Mouse (Mus musculus) myocyte (in vitro differentiated cells): ENCODE measurements at regions not wholly inside any gene's neighbourhood (a gene's known extent, or its start where the extent isn't known, plus 50 kb on each side); places are given as distances from the start of the nearest gene placed in this dataset.

ENCODE experiments used
- H3K27me3 ChIP-seq: one replicate; pipeline ENCODE4 v1.6.1; 2011; ENCODE audit not compliant: control insufficient read depth, insufficient read depth, insufficient read length
- H3K36me3 ChIP-seq: one replicate; pipeline ENCODE4 v1.6.1; 2011; ENCODE audit not compliant: control insufficient read depth, insufficient read depth
- H3K4me2 ChIP-seq: one replicate; pipeline ENCODE4 v1.6.1; 2011; ENCODE audit warnings: low read depth, control low read depth
- H3K4me3 ChIP-seq: one replicate; pipeline ENCODE4 v1.5.1; 2011; ENCODE audit warnings: mild to moderate bottlenecking, control low read depth, moderate library complexity
- H3K79me2 ChIP-seq: one replicate; pipeline ENCODE4 v1.6.1; 2011; ENCODE audit not compliant: control insufficient read depth, insufficient read depth
- H3ac ChIP-seq: one replicate; pipeline ENCODE4 v1.6.1; 2011; ENCODE audit not compliant: control insufficient read depth, insufficient read length
- CEBPB ChIP-seq: IDR thresholded peaks from 2 replicates; pipeline ENCODE4 v1.6.1; 2011; ENCODE audit warnings: mild to moderate bottlenecking, moderate library complexity; ENCODE audit not compliant: poor library complexity, insufficient read depth, severe bottlenecking
- E2F4 ChIP-seq: IDR thresholded peaks from one replicate; pipeline ENCODE4 v1.6.1; 2011; ENCODE audit warnings: mild to moderate bottlenecking, control low read depth, moderate library complexity; ENCODE audit not compliant: insufficient read depth
- MAX ChIP-seq: IDR thresholded peaks from one replicate; pipeline ENCODE4 v1.6.1; 2011; ENCODE audit warnings: low read depth, mild to moderate bottlenecking, control low read depth
- MYOD1 ChIP-seq, 3 experiments: IDR thresholded peaks; one replicate each; pipeline ENCODE4 v1.6.1; 2011; ENCODE audit warnings: control low read depth in 2 of 3, low read depth in 2 of 3, mild to moderate bottlenecking in 2 of 3, moderate library complexity in 1 of 3; ENCODE audit not compliant: insufficient read length in 2 of 3, control insufficient read depth in 1 of 3
- MYOG ChIP-seq, 3 experiments: IDR thresholded peaks; one replicate each; pipeline ENCODE4 v1.6.1; 2011; ENCODE audit warnings: control low read depth in 2 of 3, low read depth in 2 of 3, mild to moderate bottlenecking in 2 of 3; ENCODE audit not compliant: insufficient read length in 2 of 3, control insufficient read depth in 1 of 3, insufficient read depth in 1 of 3
- POLR2A ChIP-seq: IDR thresholded peaks from one replicate; pipeline ENCODE4 v1.6.1; 2011; ENCODE audit warnings: low read depth, mild to moderate bottlenecking, control low read depth, moderate library complexity; ENCODE audit not compliant: insufficient read length
- POLR2AphosphoS2 ChIP-seq: IDR thresholded peaks from one replicate; pipeline ENCODE4 v1.6.1; 2011; ENCODE audit warnings: low read depth, control low read depth; ENCODE audit not compliant: insufficient read length
- REST ChIP-seq: IDR thresholded peaks from one replicate; pipeline ENCODE4 v1.6.1; 2011; ENCODE audit warnings: mild to moderate bottlenecking, control low read depth, moderate library complexity; ENCODE audit not compliant: insufficient read depth, insufficient read length
- SRF ChIP-seq: IDR thresholded peaks from one replicate; pipeline ENCODE4 v1.6.1; 2011; ENCODE audit warnings: low read depth; ENCODE audit not compliant: control insufficient read depth, insufficient read length
- TCF12 ChIP-seq: IDR thresholded peaks from one replicate; pipeline ENCODE4 v1.6.1; 2011; ENCODE audit warnings: mild to moderate bottlenecking, control low read depth; ENCODE audit not compliant: poor library complexity, insufficient read depth, severe bottlenecking
- TCF3 ChIP-seq: IDR thresholded peaks from one replicate; pipeline ENCODE4 v1.6.1; 2011; ENCODE audit warnings: low read depth, control low read depth; ENCODE audit not compliant: insufficient read length
- USF1 ChIP-seq: IDR thresholded peaks from one replicate; pipeline ENCODE4 v1.6.1; 2011; ENCODE audit warnings: low read depth, mild to moderate bottlenecking, control low read depth, moderate library complexity

DNA sequence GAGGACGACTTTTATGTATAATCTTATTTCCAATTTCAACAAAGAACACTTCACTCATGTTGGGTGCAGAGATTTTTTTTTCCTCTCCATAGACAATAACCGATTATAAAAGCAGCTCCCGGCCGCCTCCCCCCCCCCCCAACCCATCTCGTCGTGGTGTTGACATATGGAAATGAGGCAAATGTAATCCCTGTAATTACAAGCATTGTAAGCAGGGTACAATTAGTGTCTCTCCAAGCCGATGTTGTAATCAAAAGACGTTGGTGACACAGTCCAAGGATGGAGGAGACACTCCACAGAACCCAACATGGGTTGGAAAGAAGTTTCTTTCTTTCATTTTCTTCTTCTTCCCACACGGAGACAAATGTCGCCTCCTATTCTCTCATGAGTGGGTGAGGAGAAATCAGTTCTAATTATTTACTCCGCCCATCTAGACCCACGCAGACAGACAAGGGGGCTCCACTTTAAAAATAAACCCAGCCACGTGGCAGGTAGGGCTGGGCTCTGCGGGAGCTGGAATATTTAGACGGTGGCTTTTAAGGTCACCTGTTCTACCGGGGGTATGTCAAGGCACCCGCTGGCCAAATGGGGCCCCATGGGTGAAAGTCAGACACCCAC, 110.0 kb downstream of the Gm26897 start:
- Histone ChIP-seq H3ac (no peak overlapping the region), H3K4me3 (no peak overlapping the region), H3K79me2 (no peaks in the 10 kb centered on the region), H3K27me3 (peaks cover 53% of the 10 kb centered on the region), H3K4me2 (no peak overlapping the region), H3K36me3 (no peaks in the 10 kb centered on the region)
- TF ChIP-seq E2F4, result no peak
- no peak for TF ChIP-seq MYOG (IDR thresholded peaks at IDR 0.05; ENCODE audit: control insufficient read depth in 1 of 3, insufficient read depth in 1 of 3, insufficient read length in 2 of 3, low read depth in 2 of 3)
- TF ChIP-seq CEBPB, result no peak
- no peak for TF ChIP-seq POLR2A
- TF ChIP-seq POLR2AphosphoS2, result no peak
- TF ChIP-seq TCF3, result no peak
- TF ChIP-seq TCF12, result no peak
- no peak for TF ChIP-seq MYOD1 (IDR thresholded peaks at IDR 0.05; ENCODE audit: control insufficient read depth in 1 of 3, insufficient read length in 2 of 3, low read depth in 2 of 3)
- TF ChIP-seq USF1, result no peak
- no peak for TF ChIP-seq REST
- no peak for TF ChIP-seq SRF
- no peak for TF ChIP-seq MAX

DNA sequence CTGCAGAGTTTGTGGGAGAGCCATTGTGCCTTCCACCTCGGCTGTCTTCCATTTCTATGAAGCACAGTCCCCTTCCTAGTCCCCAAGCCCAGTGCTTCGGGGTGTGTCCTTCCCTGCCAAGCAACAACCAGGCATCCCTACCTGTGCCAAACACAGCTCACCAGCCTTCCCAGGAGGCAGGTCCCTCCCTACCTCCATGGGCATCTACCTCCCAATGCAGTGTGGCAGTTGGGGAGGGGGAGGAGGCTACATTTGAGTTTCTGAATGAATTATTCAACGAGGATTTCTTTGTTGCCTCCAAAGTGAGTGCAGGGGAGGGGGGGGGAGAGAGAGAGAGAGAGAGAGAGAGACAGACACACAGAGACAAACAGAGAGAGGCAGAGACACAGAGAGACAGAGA, 110.8 kb downstream of the Gm26897 start:
- Histone ChIP-seq H3K79me2 (no peaks in the 10 kb centered on the region), H3K4me3 (no peak overlapping the region), H3K36me3 (no peaks in the 10 kb centered on the region), H3K27me3 (peaks cover 46% of the 10 kb centered on the region), H3K4me2 (no peak overlapping the region), H3ac (no peak overlapping the region)
- no peak for TF ChIP-seq MAX
- TF ChIP-seq REST, result no peak
- TF ChIP-seq POLR2A, result no peak
- TF ChIP-seq MYOD1 (IDR thresholded peaks at IDR 0.05; ENCODE audit: control insufficient read depth in 1 of 3, insufficient read length in 2 of 3, low read depth in 2 of 3), result no peak
- no peak for TF ChIP-seq CEBPB
- no peak for TF ChIP-seq MYOG (IDR thresholded peaks at IDR 0.05; ENCODE audit: control insufficient read depth in 1 of 3, insufficient read depth in 1 of 3, insufficient read length in 2 of 3, low read depth in 2 of 3)
- no peak for TF ChIP-seq POLR2AphosphoS2
- no peak for TF ChIP-seq TCF12
- no peak for TF ChIP-seq TCF3
- no peak for TF ChIP-seq USF1
- no peak for TF ChIP-seq SRF
- TF ChIP-seq E2F4, result no peak

DNA sequence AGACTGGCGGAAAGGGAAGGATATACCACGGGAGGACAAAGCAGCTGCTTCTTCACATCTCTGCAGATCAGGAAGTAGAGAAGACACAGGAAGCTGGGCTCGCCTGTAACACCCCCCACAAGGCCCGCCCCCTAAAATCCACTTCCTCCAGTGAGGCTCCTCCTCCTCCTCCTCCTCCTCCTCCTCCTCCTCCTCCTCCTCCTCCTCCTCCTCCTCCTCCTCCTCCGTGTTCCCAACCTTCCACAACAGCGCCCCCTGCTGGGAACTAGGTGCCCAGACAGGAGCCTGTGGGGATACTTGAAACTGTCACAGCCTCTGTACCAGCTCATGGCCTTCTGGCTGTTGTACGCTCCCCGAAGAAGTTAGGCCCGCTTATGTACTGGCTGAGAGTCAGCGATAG, 115.2 kb downstream of the Gm26897 start:
- no peak overlapping the region for H3ac ChIP-seq
- TF ChIP-seq CEBPB (no peak), TCF3 (no peak), POLR2A (no peak), MYOD1 (IDR thresholded peaks at IDR 0.05; ENCODE audit: control insufficient read depth in 1 of 3, insufficient read length in 2 of 3, low read depth in 2 of 3) (no peak), POLR2AphosphoS2 (no peak), MYOG (IDR thresholded peaks at IDR 0.05; ENCODE audit: control insufficient read depth in 1 of 3, insufficient read depth in 1 of 3, insufficient read length in 2 of 3, low read depth in 2 of 3) (no peak), TCF12 (no peak), E2F4 (no peak)
- H3K79me2 ChIP-seq, result no peaks in the 10 kb centered on the region
- no peak overlapping the region for H3K4me3 ChIP-seq
- H3K4me2 ChIP-seq, result no peak overlapping the region
- H3K27me3 ChIP-seq, result peaks cover 40% of the 10 kb centered on the region
- no peaks in the 10 kb centered on the region for H3K36me3 ChIP-seq

DNA sequence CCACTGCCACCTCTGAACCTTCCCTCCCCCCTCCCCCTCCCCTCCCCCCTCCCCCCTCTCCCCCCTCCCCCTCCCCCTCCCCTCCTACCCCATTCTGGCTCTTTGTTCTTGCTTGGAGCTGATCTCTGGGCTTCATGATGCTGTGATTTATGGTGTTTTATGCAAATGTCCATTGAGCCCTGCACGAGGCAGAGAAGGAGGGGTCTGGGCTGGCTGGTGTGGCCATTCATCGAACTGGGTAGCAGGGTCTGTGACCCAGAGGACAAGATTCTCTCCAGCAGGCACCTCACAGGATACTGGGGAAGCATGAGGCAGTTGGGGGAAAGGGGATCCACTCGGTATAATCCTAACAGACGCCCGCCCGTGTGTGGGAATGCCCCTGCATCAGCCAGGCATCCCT, 119.0 kb downstream of the Gm26897 start:
- TF ChIP-seq MAX (no peak), E2F4 (no peak), TCF3 (no peak), USF1 (no peak), MYOD1 (IDR thresholded peaks at IDR 0.05; ENCODE audit: control insufficient read depth in 1 of 3, insufficient read length in 2 of 3, low read depth in 2 of 3) (no peak), MYOG (IDR thresholded peaks at IDR 0.05; ENCODE audit: control insufficient read depth in 1 of 3, insufficient read depth in 1 of 3, insufficient read length in 2 of 3, low read depth in 2 of 3) (no peak), CEBPB (no peak), POLR2AphosphoS2 (no peak), REST (no peak), SRF (no peak), TCF12 (no peak)
- Histone ChIP-seq H3K27me3 (peaks cover 12% of the 10 kb centered on the region), H3K4me2 (no peak overlapping the region), H3K79me2 (no peaks in the 10 kb centered on the region), H3K36me3 (no peaks in the 10 kb centered on the region), H3ac (no peak overlapping the region), H3K4me3 (no peak overlapping the region)
